Mouse (Mus musculus) brain, embryonic 14.5 days (tissue): Measurements from ENCODE around the gene Cnr2. TPM values are rescaled to one million over a fixed set of nuclear protein-coding genes. Genes with fewer than 3 reads are reported as not detected.

Experiments
- DNase-seq: peaks from one replicate; pipeline ENCODE4 v3.0.0-alpha.2; 2011; ENCODE audit warnings: low read depth
- CTCF ChIP-seq: fragments of 200-500 bp; IDR thresholded peaks from 2 replicates; pipeline ENCODE4 v1.5.1; 2012; ENCODE audit warnings: inconsistent platforms, mild to moderate bottlenecking, moderate library complexity, borderline replicate concordance; ENCODE audit not compliant: insufficient read depth, insufficient read length; ENCODE audit errors: extremely low read depth
- POLR2A ChIP-seq: fragments of 200-500 bp; IDR thresholded peaks from 2 replicates; pipeline ENCODE4 v1.6.1; 2012; ENCODE audit warnings: mild to moderate bottlenecking, inconsistent platforms, borderline replicate concordance; ENCODE audit not compliant: poor library complexity, insufficient read depth, insufficient read length, severe bottlenecking; ENCODE audit errors: extremely low read depth
- polyA plus RNA-seq: library from polyadenylated mRNA; depleted of rRNA; stranded (reverse); fragments of >200 nt; gene quantifications from 2 replicates; pipeline ENCODE4 v1.2.3, GENCODE M21; 2012; rRNA removed

The Cnr2 gene
- polyA plus RNA-seq = 0.19 and 0.25 TPM in 2 replicates

DNA sequence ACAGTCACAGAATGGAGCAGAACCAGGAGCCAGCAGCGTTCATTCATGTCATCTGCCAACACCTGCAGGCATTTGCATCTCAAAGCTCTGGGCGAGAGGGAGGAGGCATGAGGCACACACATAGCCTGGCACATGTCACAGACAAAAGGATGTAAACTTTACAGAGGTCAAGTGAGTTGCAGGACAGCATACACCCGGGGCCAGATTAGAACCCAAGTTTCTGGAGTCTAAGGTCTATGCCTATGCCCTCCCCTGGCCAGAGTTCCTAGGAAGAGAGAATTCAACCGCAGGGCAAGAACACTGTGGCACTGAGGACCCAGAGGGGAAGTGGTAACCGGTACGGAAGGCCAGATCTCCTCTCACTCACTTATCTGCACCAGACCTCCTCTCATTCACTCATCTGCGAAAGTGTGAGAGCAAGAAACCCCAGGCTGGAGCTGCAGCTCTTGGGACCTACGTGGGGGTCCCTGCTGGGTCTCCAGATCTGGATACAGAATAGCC is at the start of gene Cnr2:
Gene Cnr2, plus strand, starts transcription at position 324 of the 501 bp plus-strand sequence.
- no peak for DNase-seq
- TF ChIP-seq POLR2A (no peak), CTCF (no peak)

- no peak for DNase-seq
- TF ChIP-seq POLR2A = no peak
- no peak for TF ChIP-seq CTCF
Measured at GRCm38 (mm10) chr4:135847581-135847980, 47.6 kb upstream of the Cnr2 start.

GRCm38 (mm10) chr4:135850411-135851095 is 44.6 kb upstream of the Cnr2 start:
- no peak for TF ChIP-seq POLR2A
- peak; percentile 94 for DNase-seq

DNA sequence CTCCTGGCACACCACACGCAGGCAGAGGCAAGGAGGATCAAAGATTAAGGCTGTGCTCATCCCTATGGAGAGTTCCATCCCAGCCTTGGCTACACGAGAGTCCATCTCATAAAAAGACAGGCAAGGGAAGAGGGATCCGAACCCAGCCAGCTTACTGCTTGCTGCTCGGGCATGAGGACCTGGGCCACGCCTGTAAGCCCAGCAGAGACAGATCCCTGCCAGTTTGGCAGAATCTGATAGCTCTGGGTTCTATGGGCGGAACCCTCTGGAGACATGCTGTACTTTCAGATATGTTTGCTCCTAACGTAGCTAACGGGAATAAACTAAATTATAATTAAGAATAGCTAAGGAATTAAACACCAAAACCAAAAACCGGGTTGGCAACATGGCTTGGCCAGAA is 43.3 kb upstream of the Cnr2 start:
- TF ChIP-seq CTCF (no peak), POLR2A (no peak)
- no peak for DNase-seq

DNA sequence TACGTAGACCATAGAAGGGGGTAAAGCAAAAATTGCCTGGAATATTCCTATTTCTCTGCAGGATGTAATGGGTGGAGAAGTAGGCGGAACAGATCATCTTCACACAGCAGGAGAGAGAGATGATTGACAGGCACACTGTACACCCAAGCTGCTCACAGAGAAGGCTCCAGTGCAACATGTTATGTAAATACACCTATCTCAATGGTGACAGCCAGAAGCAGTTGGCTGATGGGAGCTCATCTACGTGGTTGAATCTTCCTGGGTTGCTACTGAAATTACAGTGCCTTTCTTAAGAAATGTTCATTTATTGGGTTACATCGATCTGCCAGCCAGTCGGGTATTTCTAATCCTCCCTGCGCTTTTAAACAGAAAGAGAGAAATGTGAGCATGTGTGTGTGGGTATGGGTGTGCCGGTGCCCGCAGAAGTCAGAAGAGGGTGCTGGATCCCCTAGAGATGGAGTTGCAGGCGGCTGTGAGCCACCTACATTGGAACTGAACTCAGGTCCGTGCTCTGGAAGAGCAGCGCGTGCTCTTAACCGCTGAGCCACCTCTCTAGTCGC is 41.1 kb upstream of the Cnr2 start:
- TF ChIP-seq POLR2A = no peak
- no peak for TF ChIP-seq CTCF
- peak; percentile 71 for DNase-seq

DNA sequence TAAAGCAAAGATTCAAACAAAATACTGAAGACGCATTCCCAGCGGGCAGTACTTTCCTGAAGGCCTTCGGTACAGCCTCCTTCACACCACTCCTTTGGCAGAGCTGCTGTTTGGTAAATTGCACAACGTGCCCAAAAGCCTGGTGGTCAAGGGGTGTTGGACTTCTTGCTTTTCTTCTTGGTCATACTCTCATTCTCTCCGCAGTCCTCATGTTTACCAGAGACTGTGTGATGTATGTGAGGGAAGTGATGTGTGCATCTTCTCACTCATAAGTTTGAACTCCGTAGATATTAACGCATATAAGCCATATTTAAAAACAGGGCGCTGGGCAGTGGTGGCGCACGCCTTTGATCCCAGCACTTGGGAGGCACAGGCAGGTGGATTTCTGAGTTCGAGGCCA is 40.6 kb upstream of the Cnr2 start:
- TF ChIP-seq POLR2A (no peak), CTCF (no peak)
- DNase-seq = no peak

- TF ChIP-seq CTCF (0 out of 2 replicates have a peak, but pooled peaks have one; percentile 6), POLR2A (no peak)
- peak; percentile 78 for DNase-seq
Measured at GRCm38 (mm10) chr4:135855080-135855479, 40.1 kb upstream of the Cnr2 start.

- DNase-seq = peak; percentile 99
- no peak for TF ChIP-seq CTCF
- peak; percentile 91 for TF ChIP-seq POLR2A
Measured at GRCm38 (mm10) chr4:135855536-135856222, 39.5 kb upstream of the Cnr2 start, which contains the start of gene Srsf10. Srsf10 (plus strand) TSS chr4:135855747.

GRCm38 (mm10) chr4:135856223-135857091 is 38.7 kb upstream of the Cnr2 start:
- TF ChIP-seq CTCF = no peak
- no peak for TF ChIP-seq POLR2A
- DNase-seq = peak; percentile 80

- TF ChIP-seq CTCF (no peak), POLR2A (no peak)
- DNase-seq = no peak
Measured at GRCm38 (mm10) chr4:135857597-135858186, 37.5 kb upstream of the Cnr2 start.
